In genomic region chr1:39781835-39782234, GRCm38 (mm10) we compare ENCODE assay signal across 29 mouse cellular contexts. TPM values are rescaled to one million over a fixed set of nuclear protein-coding genes. Genes with fewer than 3 reads are reported as not detected.
"Had no signal": no experiment of that assay in that cellular context is flagged by ENCODE, and none has a peak within 500 bp of the region (broad histone marks: within the 10 kb centered on the region; RNA-seq: fewer than 3 reads in every experiment).

No protein-coding gene starts in this region.

- DNase-seq: heart, postnatal 10 days; heart, postnatal 14 days; heart, postnatal 36 days; heart, postnatal 4 days; kidney, adult 11 months; kidney, adult 18-20 months; kidney, adult 2 months; kidney, adult 8-10 months; kidney, adult 9 months; kidney, postnatal 10 days; kidney, postnatal 14 days; kidney, postnatal 25 days; kidney, postnatal 36 days; kidney, postnatal 4 days; layer of hippocampus, adult 9-11 months; layer of hippocampus, postnatal 36 days had no signal

- ATAC-seq: hindbrain, embryonic 16.5 days; hindbrain, postnatal 0 days; inflammation-experienced regulatory T-cells, adult 6 months; intestine, embryonic 15.5 days; intestine, embryonic 16.5 days; intestine, postnatal 0 days had no signal

RNA-seq across cellular contexts. Expression of gene Gm3646, which starts 23.3 kb away (rescaled TPM):
- total RNA-seq: hematopoietic stem cell, adult 5-6 weeks; hindbrain, postnatal 0 days; layer of hippocampus, adult 18-20 months; layer of hippocampus, adult 2 months; layer of hippocampus, adult 8-10 months; layer of hippocampus, postnatal 10 days; layer of hippocampus, postnatal 14 days; layer of hippocampus, postnatal 25 days; layer of hippocampus, postnatal 36 days had no signal
